In the genomic region with DNA sequence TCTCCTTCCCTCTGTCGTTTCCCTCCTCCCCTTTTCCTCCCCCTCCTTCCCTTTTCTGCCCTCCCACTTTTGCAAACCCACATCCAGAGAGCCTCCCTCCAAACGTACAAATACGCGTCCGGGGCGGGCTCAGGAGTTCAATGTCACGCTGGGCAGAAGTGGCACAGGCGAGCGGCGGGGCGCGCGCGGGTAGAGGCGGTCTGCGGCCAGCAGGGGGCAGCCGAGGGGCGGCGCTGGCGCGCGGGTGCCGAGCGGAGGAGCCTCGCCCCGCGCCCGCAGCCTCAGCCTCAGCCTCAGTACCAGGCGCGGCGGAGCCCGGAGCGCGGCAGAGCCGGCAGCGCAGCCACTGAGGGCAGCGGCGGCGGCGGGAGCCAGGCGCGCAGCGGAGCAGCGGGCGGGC, we compare ENCODE assay signal across 8 mouse cellular contexts. TPM values are rescaled to one million over a fixed set of nuclear protein-coding genes. Genes with fewer than 3 reads are reported as not detected.
DNase-seq lines count a peak whose midpoint lies in the region; ATAC-seq lines count a peak whose summit lies in the region.

TSS of gene Hcn1 (plus strand) at position 140 of the 400 bp plus-strand sequence.

- 0 out of 2 replicates have a peak, but pooled peaks cover 3% of the 10 kb centered on the region for H3K4me1 ChIP-seq in forebrain, embryonic 11.5 days (replicated peaks; ENCODE audit: control insufficient read depth, insufficient read depth, low read length)
- no peaks in the 10 kb centered on the region; the same call in 1 of the 2 replicates for H3K4me1 ChIP-seq in liver, embryonic 16.5 days (ENCODE audit: control insufficient read depth, low read depth, low read length)
- 0 out of 2 replicates have a peak, but pooled peaks cover 4% of the 10 kb centered on the region for H3K4me1 ChIP-seq in neural tube, embryonic 14.5 days (ENCODE audit: control insufficient read depth, insufficient read depth, low read length)

- H3K9ac ChIP-seq in forebrain, embryonic 11.5 days (ENCODE audit: low read length), result peak within 1 kb of the TSS; percentile 35
- H3K9ac ChIP-seq in liver, embryonic 16.5 days (ENCODE audit: low read depth, low read length), result no peak within 1 kb of the TSS
- H3K9ac ChIP-seq in neural tube, embryonic 14.5 days (replicated peaks; ENCODE audit: low read depth, low read length), result peak within 1 kb of the TSS; percentile 59

- peak within 1 kb of the TSS; percentile 56 for H3K4me3 ChIP-seq in forebrain, embryonic 11.5 days (ENCODE audit: low read depth, low read length)
- peak within 1 kb of the TSS; percentile 45 for H3K4me3 ChIP-seq in liver, embryonic 16.5 days (ENCODE audit: low read depth, low read length)
- H3K4me3 ChIP-seq in neural tube, embryonic 14.5 days (ENCODE audit: low read depth, low read length), result peak within 1 kb of the TSS; percentile 72

- intact Hi-C loops in heart, postnatal 10 days (cut with DNase I), result loop anchor here (2.0 to 5.0 kb wide), 4 partner anchors 110 to 750 kb away; no protein-coding TSS in a partner anchor

- no peaks in the 10 kb centered on the region for H3K9me3 ChIP-seq in forebrain, embryonic 11.5 days (ENCODE audit: control insufficient read depth, low read length)
- H3K9me3 ChIP-seq in liver, embryonic 16.5 days (replicated peaks; ENCODE audit: control insufficient read depth, low read length), result no peaks in the 10 kb centered on the region
- no peaks in the 10 kb centered on the region for H3K9me3 ChIP-seq in neural tube, embryonic 14.5 days (ENCODE audit: control insufficient read depth, low read length)

- peaks cover 13% of the 10 kb centered on the region for H3K27me3 ChIP-seq in forebrain, embryonic 11.5 days (ENCODE audit: control insufficient read depth, insufficient read depth, low read length)
- H3K27me3 ChIP-seq in liver, embryonic 16.5 days (ENCODE audit: control insufficient read depth, insufficient read depth, low read depth, low read length), result peaks cover 22% of the 10 kb centered on the region
- peaks cover 8% of the 10 kb centered on the region for H3K27me3 ChIP-seq in neural tube, embryonic 14.5 days (ENCODE audit: control insufficient read depth, insufficient read depth, low read length)

- H3K36me3 ChIP-seq in forebrain, embryonic 11.5 days (ENCODE audit: control insufficient read depth, insufficient read depth, low read length), result no peaks in the 10 kb centered on the region
- H3K36me3 ChIP-seq in liver, embryonic 16.5 days (ENCODE audit: control insufficient read depth, insufficient read depth), result no peaks in the 10 kb centered on the region
- no peaks in the 10 kb centered on the region for H3K36me3 ChIP-seq in neural tube, embryonic 14.5 days (ENCODE audit: control insufficient read depth, insufficient read depth, low read length)

- ATAC-seq in CD4-positive, CD25-positive, alpha-beta regulatory T cell, adult 4 months, result peak; percentile 71
- peak; percentile 99 for ATAC-seq in forebrain, embryonic 11.5 days (replicated peaks; ENCODE audit: low FRiP score)
- ATAC-seq in liver, embryonic 16.5 days (ENCODE audit: low read depth), result peak; percentile 81
- peak; percentile 100 for ATAC-seq in neural tube, embryonic 14.5 days (ENCODE audit: low read depth)

- peak; percentile 19 for DNase-seq in c-Kit-positive CD71-positive TER-119-negative erythroid progenitor cells, embryonic 14.5 days (ENCODE audit: low read depth)
- DNase-seq in forebrain, embryonic 11.5 days (ENCODE audit: low spot score), result peak; percentile 92
- peak; percentile 71 to 79 for DNase-seq in heart, postnatal 10 days
- peak; percentile 76 to 80 for DNase-seq in kidney, postnatal 4 days
- peak; percentile 6 to 24 for DNase-seq in thymus, adult 18-20 months

- H3K4me2 ChIP-seq in forebrain, embryonic 11.5 days (ENCODE audit: low read depth, low read length, severe bottlenecking), result peak within 1 kb of the TSS; percentile 85
- peak within 1 kb of the TSS; percentile 64 for H3K4me2 ChIP-seq in liver, embryonic 16.5 days (ENCODE audit: low read depth, low read length)
- peak within 1 kb of the TSS; percentile 77 for H3K4me2 ChIP-seq in neural tube, embryonic 14.5 days (ENCODE audit: low read depth, low read length)

- H3K27ac ChIP-seq in forebrain, embryonic 11.5 days (ENCODE audit: low read depth, low read length), result no peak within 1 kb of the TSS
- H3K27ac ChIP-seq in liver, embryonic 16.5 days (ENCODE audit: low read length), result no peak within 1 kb of the TSS
- H3K27ac ChIP-seq in neural tube, embryonic 14.5 days (ENCODE audit: low read depth, low read length), result peak within 1 kb of the TSS; percentile 34; the same call in 1 of the 2 replicates

- WGBS in forebrain, embryonic 11.5 days, result under 1% methylated on average over 38 of the region's 45 CpGs
- WGBS in liver, embryonic 16.5 days (ENCODE audit: insufficient replicate concordance), result under 1% methylated on average over 31 of the region's 45 CpGs
- WGBS in neural tube, embryonic 14.5 days, result under 1% methylated on average over 36 of the region's 45 CpGs

RNA-seq across cellular contexts. Expression of gene Hcn1, which starts in this region (rescaled TPM):
- polyA plus RNA-seq in CD4-positive, CD25-positive, alpha-beta regulatory T cell, adult 4 months (2017; shearing (Covaris generic)), result under 1 TPM in 1 of 2 experiments, not detected in 1; 0.03 TPM
- polyA plus RNA-seq in forebrain, embryonic 11.5 days (2014; fragmentation: Nextera tagmentation; extraction: Ambion mirVana), result 0.03 and 0.07 TPM in 2 replicates
- total RNA-seq in heart, postnatal 10 days (2021), result 1 to 10 TPM in 1 of 2 experiments, under 1 TPM in 1; 0.64 to 1.4 TPM
- not detected in 2 replicates for polyA plus RNA-seq in liver, embryonic 16.5 days (2015; fragmentation: Nextera tagmentation; extraction: Ambion mirVana)
- polyA plus RNA-seq in neural tube, embryonic 14.5 days (2014; fragmentation: Nextera tagmentation; extraction: Ambion mirVana), result 1.1 and 1.6 TPM in 2 replicates

Comparison
In these comparisons a context has a peak if more than half of its experiments do, and no peak if none do; other contexts are left out.
1. Peak in ATAC-seq in CD4-positive, CD25-positive, alpha-beta regulatory T cell, adult 4 months; RNA of the gene not detected or under 1 TPM.
2. Peak in DNase-seq, ATAC-seq, H3K4me3 ChIP-seq, H3K9ac ChIP-seq and H3K4me2 ChIP-seq in forebrain, embryonic 11.5 days; RNA of the gene not detected or under 1 TPM.
3. Peak in ATAC-seq, H3K4me3 ChIP-seq and H3K4me2 ChIP-seq in liver, embryonic 16.5 days; RNA of the gene not detected or under 1 TPM.
4. DNase-seq: peak in every context shown above with its lines; median percentile 92 in forebrain, embryonic 11.5 days; 78 in kidney, postnatal 4 days; 75 in heart, postnatal 10 days; 19 in c-Kit-positive CD71-positive TER-119-negative erythroid progenitor cells, embryonic 14.5 days; 15 in thymus, adult 18-20 months.